Mouse (Mus musculus) forebrain, embryonic 11.5 days (tissue): Measurements from ENCODE around the gene C1qtnf6. TPM values are rescaled to one million over a fixed set of nuclear protein-coding genes. Genes with fewer than 3 reads are reported as not detected.

Source experiments
- ATAC-seq: fragments of 200-750 bp; cut with Nextera tagmentation; replicated peaks from 2 replicates; pipeline ENCODE4 v1.8.0; 2017; ENCODE audit warnings: moderate TSS enrichment; ENCODE audit not compliant: low FRiP score
- DNase-seq: peaks from one replicate; pipeline ENCODE4 v3.0.0-alpha.2; 2017; ENCODE audit warnings: low spot score
- H3K27ac ChIP-seq: fragments of 300-500 bp; sonication (generic); 2 replicates; pipeline ENCODE4 v1.5.1; 2014; ENCODE audit warnings: low read depth, low read length
- H3K27me3 ChIP-seq: fragments of 300-500 bp; sonication (generic); 2 replicates; pipeline ENCODE4 v1.6.1; 2014; ENCODE audit warnings: mild to moderate bottlenecking, low read length, mixed read lengths; ENCODE audit not compliant: control insufficient read depth, insufficient read depth
- H3K36me3 ChIP-seq: fragments of 300-500 bp; sonication (generic); 2 replicates; pipeline ENCODE4 v1.6.1; 2014; ENCODE audit warnings: mild to moderate bottlenecking, low read length, moderate library complexity, mixed read lengths; ENCODE audit not compliant: control insufficient read depth, insufficient read depth
- H3K4me1 ChIP-seq: fragments of 300-500 bp; sonication (generic); replicated peaks from 2 replicates; pipeline ENCODE4 v1.6.1; 2014; ENCODE audit warnings: low read length, mixed read lengths; ENCODE audit not compliant: control insufficient read depth, insufficient read depth
- H3K4me2 ChIP-seq: fragments of 300-500 bp; sonication (generic); 2 replicates; pipeline ENCODE4 v1.6.1; 2014; ENCODE audit warnings: low read depth, mild to moderate bottlenecking, low read length, moderate library complexity, mixed read lengths; ENCODE audit not compliant: severe bottlenecking
- H3K4me3 ChIP-seq: fragments of 300-500 bp; sonication (generic); 2 replicates; pipeline ENCODE4 v1.5.1; 2014; ENCODE audit warnings: low read depth, low read length
- H3K9ac ChIP-seq: fragments of 300-500 bp; sonication (generic); 2 replicates; pipeline ENCODE4 v1.6.1; 2014; ENCODE audit warnings: low read length
- H3K9me3 ChIP-seq: fragments of 300-500 bp; sonication (generic); 2 replicates; pipeline ENCODE4 v1.6.1; 2016; ENCODE audit warnings: low read length, mixed read lengths; ENCODE audit not compliant: control insufficient read depth
- WGBS: fragments of 180-500 bp; shearing (Covaris S2); extraction: QIAGEN DNeasy Blood & Tissue Kit; methylation state at CpG from one replicate; pipeline ENCODE4 v1.1.7; 2014; 5-methylcytosine and 5-hydroxymethylcytosine counted together
- polyA plus RNA-seq: library from polyadenylated mRNA; unstranded; fragments of >200 nt; fragmentation: Nextera tagmentation; extraction: Ambion mirVana; gene quantifications from 2 replicates; pipeline ENCODE4 v1.2.1, GENCODE M21; 2014

C1qtnf6 gene
- polyA plus RNA-seq, 1 experiment from 2014 or later: 10.0 TPM

- Histone ChIP-seq H3K9ac (no peak overlapping the region), H3K4me2 (no peak overlapping the region), H3K27me3 (no peaks in the 10 kb centered on the region), H3K36me3 (no peaks in the 10 kb centered on the region), H3K4me3 (no peak overlapping the region), H3K4me1 (no peaks in the 10 kb centered on the region), H3K27ac (no peak overlapping the region), H3K9me3 (no peaks in the 10 kb centered on the region)
- WGBS: 62% methylated on average over 3 of the region's 3 CpGs
- DNase-seq (no peak), ATAC-seq (no peak)
Measured at GRCm38 (mm10) chr15:78475604-78476031, 55.6 kb downstream of the C1qtnf6 start.

- WGBS: 84% methylated on average over 6 of the region's 6 CpGs
- ATAC-seq: no peak
- no peaks in the 10 kb centered on the region for H3K36me3 ChIP-seq
- H3K4me1 ChIP-seq: no peaks in the 10 kb centered on the region
- H3K9me3 ChIP-seq: no peaks in the 10 kb centered on the region
- H3K27me3 ChIP-seq: no peaks in the 10 kb centered on the region
- no peak overlapping the region for H3K27ac ChIP-seq
- H3K4me3 ChIP-seq: no peak overlapping the region
- H3K9ac ChIP-seq: no peak overlapping the region
- DNase-seq: no peak
- H3K4me2 ChIP-seq: no peak overlapping the region
Measured at GRCm38 (mm10) chr15:78473442-78473841, 57.8 kb downstream of the C1qtnf6 start.

Other genes with a start within 250 kb of the C1qtnf6 start
- gene Csf2rb2, start 225.7 kb downstream of the C1qtnf6 start, polyA plus RNA-seq: 0.17 and 0.40 TPM in 2 replicates
- 1.7 and 2.2 TPM in 2 replicates for gene Csf2rb, start 205.7 kb downstream of the C1qtnf6 start, polyA plus RNA-seq
- gene Tex33, start 135.5 kb downstream of the C1qtnf6 start, polyA plus RNA-seq: not detected in 2 replicates
- gene Tst, start 125.5 kb downstream of the C1qtnf6 start, polyA plus RNA-seq: 10.4 and 11.9 TPM in 2 replicates
- 2.7 and 4.2 TPM in 2 replicates for gene Mpst, start 125.0 kb downstream of the C1qtnf6 start, polyA plus RNA-seq
- gene Kctd17, start 102.9 kb downstream of the C1qtnf6 start, polyA plus RNA-seq: 67.9 and 76.7 TPM in 2 replicates
- gene Tmprss6, start 62.8 kb downstream of the C1qtnf6 start, polyA plus RNA-seq: 0.31 and 0.79 TPM in 2 replicates
- gene Il2rb, start 36.1 kb downstream of the C1qtnf6 start, polyA plus RNA-seq: 0.07 TPM in 1 of 2 replicates, not detected in the other
- 0.09 TPM in 1 of 2 replicates, not detected in the other for gene Sstr3, start 13.3 kb upstream of the C1qtnf6 start, polyA plus RNA-seq
- gene Rac2, start 41.4 kb upstream of the C1qtnf6 start, polyA plus RNA-seq: 5.7 and 9.4 TPM in 2 replicates
- gene Cyth4, start 65.6 kb upstream of the C1qtnf6 start, polyA plus RNA-seq: 1.9 and 2.0 TPM in 2 replicates
- 0.08 and 0.20 TPM in 2 replicates for gene Elfn2, start 187.4 kb upstream of the C1qtnf6 start, polyA plus RNA-seq
- 108 and 113 TPM in 2 replicates for gene Mfng, start 242.1 kb upstream of the C1qtnf6 start, polyA plus RNA-seq